Mouse (Mus musculus) heart, adult 2 months (tissue): Measurements from ENCODE around the gene Dlat.

Experiments used
- CTCF ChIP-seq: fragments of 200-600 bp; IDR thresholded peaks from 2 replicates; pipeline ENCODE4 v1.8.1; 2022; ENCODE audit warnings: antibody characterized with exemption, mild to moderate bottlenecking, moderate library complexity
- EP300 ChIP-seq: fragments of 200-500 bp; IDR thresholded peaks from 2 replicates; pipeline ENCODE4 v1.6.1; 2011; ENCODE audit warnings: low read depth, low read length, control low read depth; ENCODE audit not compliant: insufficient read depth
- POLR2A ChIP-seq: fragments of 200-500 bp; IDR thresholded peaks from 2 replicates; pipeline ENCODE4 v1.6.1; 2011; ENCODE audit warnings: mild to moderate bottlenecking, low read depth, low read length, control low read depth; ENCODE audit not compliant: insufficient read depth

GRCm38 (mm10) chr9:50700921-50701691 is 41.5 kb upstream of the Dlat start:
- TF ChIP-seq POLR2A (no peak), CTCF (peak; percentile 41), EP300 (no peak)
